Mouse (Mus musculus) embryonic facial prominence, embryonic 15.5 days (tissue): ENCODE data around the gene Cenpn. TPM values are rescaled to one million over a fixed set of nuclear protein-coding genes. Genes with fewer than 3 reads are reported as not detected.
A peak's percentile ranks its signal among the peaks of the same experiment; 100 is the strongest.

Source experiments
- ATAC-seq: fragments of 200-750 bp; cut with Nextera tagmentation; 2 replicates; pipeline ENCODE4 v1.8.0; 2017; ENCODE audit warnings: low read depth, moderate TSS enrichment; ENCODE audit not compliant: insufficient number of reproducible peaks, low FRiP score, low TSS enrichment
- H3K27ac ChIP-seq: fragments of 300-500 bp; sonication (generic); replicated peaks from 2 replicates; pipeline ENCODE4 v1.5.1; 2015; ENCODE audit warnings: mild to moderate bottlenecking, inconsistent platforms
- H3K27me3 ChIP-seq: fragments of 300-500 bp; sonication (generic); 2 replicates; pipeline ENCODE4 v1.6.1; 2015; ENCODE audit warnings: inconsistent platforms
- H3K36me3 ChIP-seq: fragments of 300-500 bp; sonication (generic); 2 replicates; pipeline ENCODE4 v1.6.1; 2015; ENCODE audit warnings: mild to moderate bottlenecking, inconsistent platforms
- H3K4me1 ChIP-seq: fragments of 300-500 bp; sonication (generic); 2 replicates; pipeline ENCODE4 v1.6.1; 2015; ENCODE audit warnings: inconsistent platforms
- H3K4me2 ChIP-seq: fragments of 300-500 bp; sonication (generic); replicated peaks from 2 replicates; pipeline ENCODE4 v1.6.1; 2015; ENCODE audit warnings: mild to moderate bottlenecking, inconsistent platforms
- H3K4me3 ChIP-seq: fragments of 300-500 bp; sonication (generic); replicated peaks from 2 replicates; pipeline ENCODE4 v1.5.1; 2015; ENCODE audit warnings: mild to moderate bottlenecking, inconsistent platforms
- H3K9ac ChIP-seq: fragments of 300-500 bp; sonication (generic); 2 replicates; pipeline ENCODE4 v1.6.1; 2015; ENCODE audit warnings: inconsistent platforms
- H3K9me3 ChIP-seq: fragments of 300-500 bp; sonication (generic); replicated peaks from 2 replicates; pipeline ENCODE4 v1.6.1; 2016; ENCODE audit warnings: inconsistent platforms
- WGBS: fragments of 180-500 bp; shearing (Covaris S2); methylation state at CpG from one replicate; pipeline ENCODE4 v1.1.7; 2015; 5-methylcytosine and 5-hydroxymethylcytosine counted together
- polyA plus RNA-seq: library from polyadenylated mRNA; unstranded; fragments of >200 nt; fragmentation: Nextera tagmentation; extraction: Ambion mirVana; gene quantifications from 2 replicates; pipeline ENCODE4 v1.2.1, GENCODE M21; 2015

Cenpn gene
- polyA plus RNA-seq, result 27.7 and 27.9 TPM in 2 replicates

DNA sequence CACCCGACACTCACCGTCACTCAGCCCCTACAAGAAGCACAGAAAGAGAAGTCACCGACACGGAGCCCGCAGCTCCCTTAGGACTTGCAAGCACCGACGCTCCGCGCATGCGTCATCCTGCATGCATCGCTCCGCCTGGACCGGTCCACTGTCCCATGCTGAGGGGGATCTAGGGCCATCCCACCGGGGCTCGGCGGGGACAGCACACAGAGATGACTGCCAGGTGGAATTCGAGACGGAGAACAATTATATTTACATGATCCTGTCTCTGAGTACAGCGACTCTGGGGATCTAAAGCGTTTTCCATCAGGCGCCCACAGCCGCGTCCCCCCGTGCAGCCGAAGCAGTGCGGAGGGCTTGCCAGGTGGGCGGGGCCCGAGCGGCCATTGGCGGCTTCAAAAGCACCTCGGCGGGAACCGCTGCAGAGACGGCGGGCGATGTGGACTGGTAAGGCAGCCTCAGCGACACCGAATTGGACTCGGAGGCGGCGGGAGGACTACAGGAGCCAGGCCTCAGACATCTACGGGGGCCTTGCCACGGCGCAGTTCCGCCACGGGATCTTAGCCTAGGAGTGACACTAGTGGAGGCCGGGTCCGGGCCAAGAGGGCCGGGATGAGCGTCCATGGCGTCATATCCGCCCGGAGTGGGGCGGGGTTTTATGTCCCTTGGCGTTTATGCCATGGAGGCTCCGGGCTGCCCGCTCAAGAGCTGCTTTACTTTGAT is at the start of gene Cenpn, which contains the start of gene Cmc2:
Gene Cenpn, plus strand, starts transcription at position 394 of the 723 bp plus-strand sequence.
Gene Cmc2, minus strand, starts transcription at position 119 of the 723 bp plus-strand sequence.
- peaks cover 8% of the 10 kb centered on the region; the same call in 1 of the 2 replicates for H3K36me3 ChIP-seq
- H3K4me2 ChIP-seq, result peak within 1 kb of the TSS; percentile 67
- ATAC-seq, result peak; percentile 93
- H3K4me1 ChIP-seq, result peaks cover 17% of the 10 kb centered on the region
- H3K9ac ChIP-seq, result peak within 1 kb of the TSS; percentile 80
- H3K27ac ChIP-seq, result peak within 1 kb of the TSS; percentile 90
- H3K4me3 ChIP-seq, result peak within 1 kb of the TSS; percentile 91
- WGBS, result 0% methylated on average over 57 of the region's 57 CpGs
- no peaks in the 10 kb centered on the region for H3K27me3 ChIP-seq
- no peaks in the 10 kb centered on the region for H3K9me3 ChIP-seq

DNA sequence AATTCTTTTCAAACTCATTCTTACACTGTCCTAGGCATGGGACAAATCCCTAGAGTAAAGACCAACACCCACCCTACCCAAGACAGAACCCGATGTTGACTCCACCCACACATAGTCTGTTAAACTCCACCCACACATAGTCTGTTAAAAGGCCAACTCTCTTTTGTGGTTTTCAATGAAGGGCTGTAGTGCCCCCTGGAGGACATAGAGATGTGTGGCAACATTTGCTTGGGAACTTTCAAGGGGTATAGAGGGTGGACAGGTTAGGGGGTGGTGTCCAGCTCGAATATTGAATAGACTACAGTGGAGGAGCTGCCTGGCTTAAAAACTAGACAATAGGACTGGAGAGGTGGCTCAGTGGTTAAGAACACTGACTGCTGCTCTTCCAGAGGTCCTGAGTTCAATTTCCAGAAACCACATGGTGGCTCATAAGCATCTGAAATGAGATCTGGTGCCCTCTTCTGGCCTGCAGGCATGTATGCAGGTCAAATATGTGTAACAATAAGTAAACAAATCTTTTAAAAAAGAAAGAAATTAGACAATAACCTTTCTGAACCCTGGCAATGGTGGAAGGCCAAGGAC is 48.7 kb upstream of the Cenpn start:
- no peak overlapping the region for H3K9ac ChIP-seq
- 62% methylated on average over 2 of the region's 2 CpGs for WGBS

GRCm38 (mm10) chr8:116873586-116873985 is 47.9 kb upstream of the Cenpn start:
- Histone ChIP-seq H3K9ac (no peak overlapping the region), H3K4me3 (no peak overlapping the region), H3K36me3 (no peaks in the 10 kb centered on the region), H3K9me3 (no peaks in the 10 kb centered on the region), H3K4me2 (no peak overlapping the region), H3K27me3 (no peaks in the 10 kb centered on the region), H3K4me1 (no peaks in the 10 kb centered on the region), H3K27ac (no peak overlapping the region)
- WGBS, result 72% methylated on average over 11 of the region's 11 CpGs
- no peak for ATAC-seq

More for the DNA sequence above, 48.7 kb upstream of the Cenpn start:
- no peaks in the 10 kb centered on the region for H3K27me3 ChIP-seq
- no peaks in the 10 kb centered on the region for H3K36me3 ChIP-seq
- no peak overlapping the region for H3K4me3 ChIP-seq
- ATAC-seq, result no peak
- no peaks in the 10 kb centered on the region for H3K9me3 ChIP-seq
- no peak overlapping the region for H3K4me2 ChIP-seq
- H3K27ac ChIP-seq, result no peak overlapping the region
- H3K4me1 ChIP-seq, result no peaks in the 10 kb centered on the region

DNA sequence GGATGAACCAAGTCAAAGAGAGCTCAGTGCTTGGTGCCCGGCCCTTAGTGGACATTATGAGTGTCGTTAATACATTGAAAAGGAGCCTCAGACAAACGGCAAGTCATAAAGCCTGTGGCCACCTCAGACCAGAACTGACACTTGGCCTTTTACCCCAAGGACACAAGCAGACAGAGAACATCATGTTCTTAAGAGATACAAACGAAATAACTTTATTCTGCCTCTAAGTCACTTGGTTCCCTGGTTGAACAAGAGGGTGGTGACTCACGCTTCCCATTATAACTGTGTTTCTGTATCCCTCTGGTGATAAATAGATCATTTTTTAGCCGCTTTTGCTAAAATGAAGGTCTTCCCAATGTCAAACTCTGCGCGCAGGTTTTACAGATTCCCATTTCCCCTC is 47.5 kb upstream of the Cenpn start:
- Histone ChIP-seq H3K36me3 (no peaks in the 10 kb centered on the region), H3K4me1 (no peaks in the 10 kb centered on the region), H3K27me3 (no peaks in the 10 kb centered on the region), H3K9ac (no peak overlapping the region), H3K4me3 (no peak overlapping the region), H3K9me3 (no peaks in the 10 kb centered on the region), H3K4me2 (no peak overlapping the region), H3K27ac (no peak overlapping the region)
- ATAC-seq, result no peak
- WGBS, result 73% methylated on average over 8 of the region's 8 CpGs

- 77% methylated on average over 17 of the region's 17 CpGs for WGBS
- Histone ChIP-seq H3K27ac (no peak overlapping the region), H3K36me3 (no peaks in the 10 kb centered on the region), H3K4me3 (no peak overlapping the region), H3K4me2 (no peak overlapping the region), H3K27me3 (no peaks in the 10 kb centered on the region), H3K9me3 (no peaks in the 10 kb centered on the region), H3K9ac (no peak overlapping the region), H3K4me1 (no peaks in the 10 kb centered on the region)
- no peak for ATAC-seq
Observed at GRCm38 (mm10) chr8:116875798-116876450, 45.6 kb upstream of the Cenpn start.

GRCm38 (mm10) chr8:116881396-116881795 is 40.1 kb upstream of the Cenpn start:
- Histone ChIP-seq H3K4me2 (no peak overlapping the region), H3K27me3 (no peaks in the 10 kb centered on the region), H3K36me3 (no peaks in the 10 kb centered on the region), H3K27ac (no peak overlapping the region), H3K9me3 (no peaks in the 10 kb centered on the region), H3K4me3 (no peak overlapping the region), H3K4me1 (no peaks in the 10 kb centered on the region), H3K9ac (no peak overlapping the region)
- no peak for ATAC-seq
- 90% methylated on average over 8 of the region's 8 CpGs for WGBS

DNA sequence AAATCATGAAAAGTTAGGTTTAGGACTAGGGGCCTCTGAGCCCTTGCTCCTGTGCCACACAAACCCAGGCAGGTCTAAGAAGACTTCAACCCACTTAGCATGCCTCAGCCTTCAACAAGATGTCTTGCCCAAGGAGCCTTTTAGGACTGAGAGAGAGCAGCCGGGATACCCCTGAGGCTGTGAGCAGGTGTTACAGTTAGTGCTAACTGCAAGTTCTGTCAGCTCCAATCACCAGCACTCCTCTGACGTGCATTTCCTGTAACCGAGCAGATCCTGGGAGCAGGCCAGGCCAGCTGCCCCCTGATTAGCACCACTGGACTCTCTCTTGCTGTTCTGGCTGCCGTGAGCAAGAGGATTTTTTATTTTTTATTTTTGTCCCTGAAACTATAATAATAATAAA is 33.7 kb upstream of the Cenpn start:
- Histone ChIP-seq H3K9ac (no peak overlapping the region), H3K36me3 (peaks cover 24% of the 10 kb centered on the region), H3K4me1 (no peaks in the 10 kb centered on the region), H3K4me3 (no peak overlapping the region), H3K27me3 (no peaks in the 10 kb centered on the region), H3K9me3 (no peaks in the 10 kb centered on the region), H3K4me2 (no peak overlapping the region), H3K27ac (no peak overlapping the region)
- WGBS, result 54% methylated on average over 4 of the region's 4 CpGs
- ATAC-seq, result no peak

- Histone ChIP-seq H3K9ac (no peak overlapping the region), H3K4me2 (no peak overlapping the region), H3K4me3 (no peak overlapping the region), H3K4me1 (no peaks in the 10 kb centered on the region), H3K27me3 (no peaks in the 10 kb centered on the region), H3K36me3 (peaks cover 33% of the 10 kb centered on the region), H3K27ac (no peak overlapping the region), H3K9me3 (no peaks in the 10 kb centered on the region)
- WGBS, result 94% methylated on average over 5 of the region's 5 CpGs
- ATAC-seq, result no peak
Observed at GRCm38 (mm10) chr8:116891446-116891845, 30.1 kb upstream of the Cenpn start.

DNA sequence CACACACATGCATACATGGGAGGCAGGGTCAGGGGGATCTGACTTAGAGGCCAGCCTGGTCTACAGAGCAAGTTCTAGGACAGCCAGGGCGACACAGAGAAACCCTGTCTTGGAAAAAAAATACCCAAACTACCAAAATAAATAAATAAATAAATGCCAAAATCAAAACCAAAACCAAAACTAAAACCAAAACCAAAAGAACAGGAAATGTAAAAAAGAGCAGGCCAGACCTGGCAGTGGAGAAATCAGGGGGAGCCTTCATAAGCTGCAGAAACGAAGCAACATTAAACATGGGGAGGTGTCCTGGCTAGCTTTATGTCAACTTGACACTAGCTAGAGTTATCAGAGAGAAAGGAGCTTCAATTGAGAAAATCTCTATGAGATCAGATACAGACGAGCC is 29.4 kb upstream of the Cenpn start:
- Histone ChIP-seq H3K9ac (no peak overlapping the region), H3K36me3 (peaks cover 29% of the 10 kb centered on the region), H3K9me3 (no peaks in the 10 kb centered on the region), H3K4me2 (no peak overlapping the region), H3K4me1 (no peaks in the 10 kb centered on the region), H3K4me3 (no peak overlapping the region), H3K27ac (no peak overlapping the region), H3K27me3 (no peaks in the 10 kb centered on the region)
- 90% methylated on average over 3 of the region's 3 CpGs for WGBS
- ATAC-seq, result no peak

GRCm38 (mm10) chr8:116892636-116893035 is 28.9 kb upstream of the Cenpn start:
- no peak overlapping the region for H3K4me2 ChIP-seq
- no peak for ATAC-seq
- H3K27me3 ChIP-seq, result no peaks in the 10 kb centered on the region
- H3K9me3 ChIP-seq, result no peaks in the 10 kb centered on the region
- no peak overlapping the region for H3K27ac ChIP-seq
- WGBS, result 73% methylated on average over 9 of the region's 9 CpGs
- peaks cover 29% of the 10 kb centered on the region for H3K36me3 ChIP-seq
- no peaks in the 10 kb centered on the region for H3K4me1 ChIP-seq
- no peak overlapping the region for H3K9ac ChIP-seq
- H3K4me3 ChIP-seq, result no peak overlapping the region

- H3K9me3 ChIP-seq, result no peaks in the 10 kb centered on the region
- 90% methylated on average over 11 of the region's 11 CpGs for WGBS
- ATAC-seq, result no peak
Observed at GRCm38 (mm10) chr8:116893938-116894337, 27.6 kb upstream of the Cenpn start.

More at GRCm38 (mm10) chr8:116893938-116894337, 27.6 kb upstream of the Cenpn start:
- H3K4me3 ChIP-seq, result no peak overlapping the region
- no peak overlapping the region for H3K4me2 ChIP-seq
- H3K4me1 ChIP-seq, result no peaks in the 10 kb centered on the region
- no peak overlapping the region for H3K27ac ChIP-seq
- H3K9ac ChIP-seq, result no peak overlapping the region
- H3K36me3 ChIP-seq, result peaks cover 17% of the 10 kb centered on the region
- no peaks in the 10 kb centered on the region for H3K27me3 ChIP-seq
